Mouse (Mus musculus): ENCODE data around the gene Negr1. TPM values are rescaled to one million over a fixed set of nuclear protein-coding genes. Genes with fewer than 3 reads are reported as not detected.

The Negr1 gene
- polyA plus RNA-seq, 1 experiment from 2014 or later, result 1.9 TPM

DNA sequence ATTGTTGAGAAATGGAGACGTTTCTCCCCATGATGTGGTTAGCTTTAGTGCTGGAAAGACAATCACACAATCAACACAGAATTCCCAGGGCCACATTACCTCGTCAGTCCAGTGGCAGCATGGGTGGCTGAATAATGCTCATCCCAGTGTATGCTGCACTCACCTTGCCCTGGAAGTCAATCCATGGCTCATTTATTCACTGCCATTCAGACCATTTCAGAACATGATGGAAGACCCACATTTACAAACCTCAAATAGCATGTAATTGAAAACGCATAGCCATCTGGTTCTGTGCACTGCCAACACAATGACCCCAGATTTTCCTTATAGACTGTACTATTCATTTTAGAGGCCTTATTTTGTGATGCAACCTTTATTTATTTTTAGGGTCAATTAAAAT is 203.4 kb downstream of the Negr1 start:
- ATAC-seq (ENCODE audit: insufficient number of reproducible peaks, low FRiP score, low TSS enrichment, low read depth) (no peak), DNase-seq (ENCODE audit: low spot score) (no peak)
- no peaks in the 10 kb centered on the region for H3K27me3 ChIP-seq (ENCODE audit: control insufficient read depth, insufficient read depth, low read length)
- no peaks in the 10 kb centered on the region for H3K4me1 ChIP-seq (ENCODE audit: control insufficient read depth, insufficient read depth, low read length)
- H3K9me3 ChIP-seq (ENCODE audit: control insufficient read depth, low read length), result no peaks in the 10 kb centered on the region
- no peak overlapping the region for H3K9ac ChIP-seq (ENCODE audit: low read length)
- WGBS, result 75% methylated on average over 3 of the region's 3 CpGs
- no peak overlapping the region for H3K4me2 ChIP-seq (ENCODE audit: low read depth, severe bottlenecking)
- no peak overlapping the region for H3K27ac ChIP-seq (replicated peaks; ENCODE audit: low read depth, low read length)
- H3K36me3 ChIP-seq (ENCODE audit: control insufficient read depth, insufficient read depth, low read length), result no peaks in the 10 kb centered on the region
- H3K4me3 ChIP-seq (ENCODE audit: low read depth, low read length), result no peak overlapping the region

GRCm38 (mm10) chr3:156766171-156766845 is 204.7 kb downstream of the Negr1 start:
- Histone ChIP-seq H3K4me2 (ENCODE audit: low read depth, severe bottlenecking) (no peak overlapping the region), H3K36me3 (ENCODE audit: control insufficient read depth, insufficient read depth, low read length) (no peaks in the 10 kb centered on the region), H3K9me3 (ENCODE audit: control insufficient read depth, low read length) (no peaks in the 10 kb centered on the region), H3K27me3 (ENCODE audit: control insufficient read depth, insufficient read depth, low read length) (no peaks in the 10 kb centered on the region), H3K9ac (ENCODE audit: low read length) (no peak overlapping the region), H3K4me1 (ENCODE audit: control insufficient read depth, insufficient read depth, low read length) (no peaks in the 10 kb centered on the region), H3K27ac (replicated peaks; ENCODE audit: low read depth, low read length) (no peak overlapping the region), H3K4me3 (ENCODE audit: low read depth, low read length) (no peak overlapping the region)
- WGBS, result 76% methylated on average over 2 of the region's 2 CpGs
- DNase-seq (ENCODE audit: low spot score), result no peak
- ATAC-seq (ENCODE audit: insufficient number of reproducible peaks, low FRiP score, low TSS enrichment, low read depth), result no peak

GRCm38 (mm10) chr3:156771626-156772025 is 210.0 kb downstream of the Negr1 start:
- Histone ChIP-seq H3K27ac (replicated peaks; ENCODE audit: low read depth, low read length) (no peak overlapping the region), H3K4me3 (ENCODE audit: low read depth, low read length) (no peak overlapping the region), H3K9me3 (ENCODE audit: control insufficient read depth, low read length) (no peaks in the 10 kb centered on the region), H3K4me1 (ENCODE audit: control insufficient read depth, insufficient read depth, low read length) (no peaks in the 10 kb centered on the region), H3K9ac (ENCODE audit: low read length) (no peak overlapping the region), H3K36me3 (ENCODE audit: control insufficient read depth, insufficient read depth, low read length) (no peaks in the 10 kb centered on the region), H3K4me2 (ENCODE audit: low read depth, severe bottlenecking) (no peak overlapping the region), H3K27me3 (ENCODE audit: control insufficient read depth, insufficient read depth, low read length) (no peaks in the 10 kb centered on the region)
- no peak for ATAC-seq (ENCODE audit: insufficient number of reproducible peaks, low FRiP score, low TSS enrichment, low read depth)
- DNase-seq (ENCODE audit: low spot score), result no peak
- WGBS, result 87% methylated on average over 2 of the region's 2 CpGs

GRCm38 (mm10) chr3:156772057-156772456 is 210.5 kb downstream of the Negr1 start:
- Histone ChIP-seq H3K36me3 (ENCODE audit: control insufficient read depth, insufficient read depth, low read length) (no peaks in the 10 kb centered on the region), H3K4me2 (ENCODE audit: low read depth, severe bottlenecking) (no peak overlapping the region), H3K27me3 (ENCODE audit: control insufficient read depth, insufficient read depth, low read length) (no peaks in the 10 kb centered on the region), H3K4me1 (ENCODE audit: control insufficient read depth, insufficient read depth, low read length) (no peaks in the 10 kb centered on the region), H3K4me3 (ENCODE audit: low read depth, low read length) (no peak overlapping the region), H3K9ac (ENCODE audit: low read length) (no peak overlapping the region), H3K9me3 (ENCODE audit: control insufficient read depth, low read length) (no peaks in the 10 kb centered on the region), H3K27ac (replicated peaks; ENCODE audit: low read depth, low read length) (no peak overlapping the region)
- WGBS, result 45% methylated on average over 1 of the region's 1 CpGs
- DNase-seq (ENCODE audit: low spot score) (no peak), ATAC-seq (ENCODE audit: insufficient number of reproducible peaks, low FRiP score, low TSS enrichment, low read depth) (no peak)

- no peaks in the 10 kb centered on the region for H3K27me3 ChIP-seq (ENCODE audit: control insufficient read depth, insufficient read depth, low read length)
- no peak overlapping the region for H3K4me3 ChIP-seq (ENCODE audit: low read depth, low read length)
- H3K27ac ChIP-seq (replicated peaks; ENCODE audit: low read depth, low read length), result no peak overlapping the region
- no peak for ATAC-seq (ENCODE audit: insufficient number of reproducible peaks, low FRiP score, low TSS enrichment, low read depth)
- no peaks in the 10 kb centered on the region for H3K4me1 ChIP-seq (ENCODE audit: control insufficient read depth, insufficient read depth, low read length)
- H3K36me3 ChIP-seq (ENCODE audit: control insufficient read depth, insufficient read depth, low read length), result no peaks in the 10 kb centered on the region
- H3K9me3 ChIP-seq (ENCODE audit: control insufficient read depth, low read length), result no peaks in the 10 kb centered on the region
- no peak overlapping the region for H3K4me2 ChIP-seq (ENCODE audit: low read depth, severe bottlenecking)
- no peak for DNase-seq (ENCODE audit: low spot score)
- 34% methylated on average over 1 of the region's 1 CpGs for WGBS
- no peak overlapping the region for H3K9ac ChIP-seq (ENCODE audit: low read length)
Measured at GRCm38 (mm10) chr3:156784309-156784852, 222.8 kb downstream of the Negr1 start.

DNA sequence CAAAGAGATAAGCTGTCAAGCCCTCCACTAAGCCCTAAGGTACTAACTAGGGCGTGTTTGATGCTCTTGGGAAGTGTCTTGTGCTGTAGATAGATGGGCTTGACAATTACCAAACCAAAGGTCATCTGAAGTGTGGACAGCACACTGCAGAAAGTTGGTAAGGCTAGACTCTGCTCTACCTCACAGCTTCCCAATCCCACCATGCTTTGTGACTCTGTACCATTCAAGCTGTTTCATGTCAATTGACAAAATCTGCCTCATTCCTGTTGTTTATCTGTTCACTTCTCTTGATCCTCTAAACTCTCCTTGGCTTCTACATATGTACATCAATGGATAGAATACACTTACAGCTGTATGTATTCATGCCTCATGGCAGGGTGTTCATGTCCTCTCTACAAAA is 224.8 kb downstream of the Negr1 start:
- Histone ChIP-seq H3K9ac (ENCODE audit: low read length) (no peak overlapping the region), H3K4me2 (ENCODE audit: low read depth, severe bottlenecking) (no peak overlapping the region), H3K4me3 (ENCODE audit: low read depth, low read length) (no peak overlapping the region), H3K9me3 (ENCODE audit: control insufficient read depth, low read length) (no peaks in the 10 kb centered on the region), H3K36me3 (ENCODE audit: control insufficient read depth, insufficient read depth, low read length) (no peaks in the 10 kb centered on the region), H3K4me1 (ENCODE audit: control insufficient read depth, insufficient read depth, low read length) (no peaks in the 10 kb centered on the region), H3K27me3 (ENCODE audit: control insufficient read depth, insufficient read depth, low read length) (no peaks in the 10 kb centered on the region), H3K27ac (replicated peaks; ENCODE audit: low read depth, low read length) (no peak overlapping the region)
- 35% methylated on average over 1 of the region's 1 CpGs for whole genome bisulfite sequencing
- DNase-seq (ENCODE audit: low spot score) (no peak), ATAC-seq (ENCODE audit: insufficient number of reproducible peaks, low FRiP score, low TSS enrichment, low read depth) (no peak)

DNA sequence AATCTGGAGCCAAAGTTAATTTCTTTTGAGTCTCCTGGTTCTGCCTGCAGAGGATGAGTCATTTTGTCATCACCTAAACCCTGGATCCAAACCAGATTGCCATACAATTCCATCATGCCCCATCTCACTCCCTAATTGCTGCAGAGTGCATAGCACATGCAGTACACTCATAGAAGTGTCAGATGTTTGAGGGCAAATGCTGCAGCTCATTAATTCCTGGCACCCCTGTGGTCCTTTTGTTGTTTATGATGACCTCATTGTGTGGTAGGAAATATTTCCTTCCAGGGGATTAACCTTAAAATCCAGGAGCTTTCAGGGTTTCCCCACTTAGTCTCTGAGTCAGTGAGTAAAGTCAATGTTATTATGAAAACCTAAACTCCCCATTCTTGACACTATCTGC is 229.6 kb downstream of the Negr1 start:
- Histone ChIP-seq H3K27ac (replicated peaks; ENCODE audit: low read depth, low read length) (no peak overlapping the region), H3K4me2 (ENCODE audit: low read depth, severe bottlenecking) (no peak overlapping the region), H3K27me3 (ENCODE audit: control insufficient read depth, insufficient read depth, low read length) (no peaks in the 10 kb centered on the region), H3K4me3 (ENCODE audit: low read depth, low read length) (no peak overlapping the region), H3K4me1 (ENCODE audit: control insufficient read depth, insufficient read depth, low read length) (no peaks in the 10 kb centered on the region), H3K9me3 (ENCODE audit: control insufficient read depth, low read length) (no peaks in the 10 kb centered on the region), H3K36me3 (ENCODE audit: control insufficient read depth, insufficient read depth, low read length) (no peaks in the 10 kb centered on the region), H3K9ac (ENCODE audit: low read length) (no peak overlapping the region)
- DNase-seq (ENCODE audit: low spot score), result no peak
- no peak for ATAC-seq (ENCODE audit: insufficient number of reproducible peaks, low FRiP score, low TSS enrichment, low read depth)

- no peaks in the 10 kb centered on the region for H3K27me3 ChIP-seq (ENCODE audit: control insufficient read depth, insufficient read depth, low read length)
- 88% methylated on average over 7 of the region's 7 CpGs for WGBS
- H3K4me3 ChIP-seq (ENCODE audit: low read depth, low read length), result no peak overlapping the region
- DNase-seq (ENCODE audit: low spot score), result no peak
- H3K4me1 ChIP-seq (ENCODE audit: control insufficient read depth, insufficient read depth, low read length), result no peaks in the 10 kb centered on the region
- no peaks in the 10 kb centered on the region for H3K36me3 ChIP-seq (ENCODE audit: control insufficient read depth, insufficient read depth, low read length)
- no peaks in the 10 kb centered on the region for H3K9me3 ChIP-seq (ENCODE audit: control insufficient read depth, low read length)
- ATAC-seq (ENCODE audit: insufficient number of reproducible peaks, low FRiP score, low TSS enrichment, low read depth), result no peak
- no peak overlapping the region for H3K27ac ChIP-seq (replicated peaks; ENCODE audit: low read depth, low read length)
- no peak overlapping the region for H3K9ac ChIP-seq (ENCODE audit: low read length)
- H3K4me2 ChIP-seq (ENCODE audit: low read depth, severe bottlenecking), result no peak overlapping the region
Measured at GRCm38 (mm10) chr3:156792743-156793142, 231.1 kb downstream of the Negr1 start.

DNA sequence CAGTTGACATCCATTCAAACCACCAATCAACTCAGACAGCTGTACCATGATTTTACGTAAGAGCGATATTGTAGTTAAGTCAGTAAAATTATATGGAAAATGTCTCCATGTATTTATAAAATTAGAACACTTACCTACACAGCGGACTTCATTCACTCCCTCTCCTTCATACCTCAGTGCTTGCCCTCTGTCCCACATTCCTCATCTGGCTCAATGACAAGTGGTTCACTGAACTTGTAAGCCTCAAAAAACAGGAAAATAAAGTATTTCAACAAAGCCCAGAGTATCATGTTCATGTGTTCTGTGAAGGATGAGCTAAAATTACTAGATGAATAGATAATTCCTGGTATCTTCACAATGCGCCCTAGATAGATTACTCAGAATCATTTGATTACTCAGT is 232.5 kb downstream of the Negr1 start:
- H3K9ac ChIP-seq (ENCODE audit: low read length), result no peak overlapping the region
- no peak overlapping the region for H3K4me3 ChIP-seq (ENCODE audit: low read depth, low read length)
- H3K27ac ChIP-seq (replicated peaks; ENCODE audit: low read depth, low read length), result no peak overlapping the region
- 93% methylated on average over 4 of the region's 4 CpGs for WGBS
- no peaks in the 10 kb centered on the region for H3K9me3 ChIP-seq (ENCODE audit: control insufficient read depth, low read length)
- H3K36me3 ChIP-seq (ENCODE audit: control insufficient read depth, insufficient read depth, low read length), result no peaks in the 10 kb centered on the region
- no peak overlapping the region for H3K4me2 ChIP-seq (ENCODE audit: low read depth, severe bottlenecking)
- ATAC-seq (ENCODE audit: insufficient number of reproducible peaks, low FRiP score, low TSS enrichment, low read depth) (no peak), DNase-seq (ENCODE audit: low spot score) (no peak)
- H3K27me3 ChIP-seq (ENCODE audit: control insufficient read depth, insufficient read depth, low read length), result no peaks in the 10 kb centered on the region
- H3K4me1 ChIP-seq (ENCODE audit: control insufficient read depth, insufficient read depth, low read length), result no peaks in the 10 kb centered on the region

All from limb, embryonic 11.5 days (tissue).